Comparison of ENCODE assay signal across 16 mouse cellular contexts in the genomic region with DNA sequence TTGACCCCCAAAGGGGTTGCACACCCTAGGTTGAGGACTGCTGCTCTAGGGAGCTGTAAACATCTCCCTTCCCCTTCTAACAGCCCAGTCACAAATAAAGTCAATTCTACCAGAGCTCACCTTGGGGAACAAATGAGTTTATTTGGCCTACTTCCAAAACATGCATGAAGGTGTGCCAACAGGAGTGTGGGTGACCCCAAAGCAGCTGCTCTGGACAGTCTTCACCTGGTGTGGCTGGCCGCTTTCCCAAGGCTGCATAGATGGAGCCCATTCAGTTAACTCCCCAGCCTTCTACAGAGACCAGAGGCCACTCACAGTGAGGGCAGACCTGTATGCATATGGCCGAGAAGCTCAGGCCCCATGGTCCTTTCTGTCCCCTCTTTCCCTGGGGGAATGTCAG. TPM values are rescaled to one million over a fixed set of nuclear protein-coding genes. Genes with fewer than 3 reads are reported as not detected.
"Had no signal": no experiment of that assay in that cellular context is flagged by ENCODE, and none has a peak within 500 bp of the region (broad histone marks: within the 10 kb centered on the region; RNA-seq: fewer than 3 reads in every experiment).

No protein-coding gene starts in this region.

- H3K27me3 ChIP-seq: hindbrain, embryonic 15.5 days; limb, embryonic 12.5 days; limb, embryonic 15.5 days; midbrain, embryonic 12.5 days; midbrain, embryonic 15.5 days; neural tube, embryonic 13.5 days had no signal

- H3K4me2 ChIP-seq: hindbrain, embryonic 15.5 days; limb, embryonic 12.5 days; limb, embryonic 15.5 days; liver, embryonic 11.5 days; lung, embryonic 14.5 days; midbrain, embryonic 12.5 days; midbrain, embryonic 15.5 days; neural tube, embryonic 13.5 days had no signal

- H3K9me3 ChIP-seq: hindbrain, embryonic 15.5 days; limb, embryonic 12.5 days; limb, embryonic 15.5 days; midbrain, embryonic 15.5 days; neural tube, embryonic 13.5 days had no signal

- H3K36me3 ChIP-seq: hindbrain, embryonic 15.5 days; limb, embryonic 12.5 days; limb, embryonic 15.5 days; midbrain, embryonic 12.5 days; midbrain, embryonic 15.5 days; neural tube, embryonic 13.5 days had no signal

- H3K9ac ChIP-seq: hindbrain, embryonic 15.5 days; limb, embryonic 12.5 days; limb, embryonic 15.5 days; liver, embryonic 14.5 days; liver, postnatal 0 days; lung, embryonic 14.5 days; midbrain, embryonic 12.5 days; midbrain, embryonic 15.5 days; neural tube, embryonic 13.5 days had no signal

- DNase-seq: layer of hippocampus, adult 9-11 months; liver, postnatal 0 days; lung, embryonic 14.5 days; thymus, postnatal 25 days had no signal

- H3K4me3 ChIP-seq: hindbrain, embryonic 15.5 days; layer of hippocampus, adult 2 months; limb, embryonic 12.5 days; limb, embryonic 15.5 days; midbrain, embryonic 12.5 days; midbrain, embryonic 15.5 days; neural tube, embryonic 13.5 days had no signal

- H3K27ac ChIP-seq: hindbrain, embryonic 15.5 days; layer of hippocampus, adult 2 months; limb, embryonic 12.5 days; limb, embryonic 15.5 days; liver, embryonic 14.5 days; macrophage; midbrain, embryonic 12.5 days; midbrain, embryonic 15.5 days; neural tube, embryonic 13.5 days had no signal

- ATAC-seq: liver, postnatal 0 days; lung, postnatal 0 days; midbrain, embryonic 15.5 days had no signal

- H3K4me1 ChIP-seq: hindbrain, embryonic 15.5 days; limb, embryonic 15.5 days; midbrain, embryonic 12.5 days; midbrain, embryonic 15.5 days; neural tube, embryonic 13.5 days had no signal

RNA-seq across cellular contexts. Expression of a gene that starts 43.0 kb away (rescaled TPM):
- total RNA-seq: megakaryocyte, adult 5-6 weeks had no signal
- polyA plus RNA-seq: macrophage had no signal
